Mouse (Mus musculus) 3134 (cell line): Measurements from ENCODE around the gene Wdr73.

ENCODE experiments used
- DNase-seq: peaks from one replicate; pipeline ENCODE4 v3.0.0-alpha.2; 2011; ENCODE audit warnings: low spot score; ENCODE audit not compliant: insufficient read length; ENCODE audit errors: extremely low read depth

Gene Wdr73

GRCm38 (mm10) chr7:80894815-80895519 lies 6.1 kb downstream of the Wdr73 start:
- DNase-seq = no peak

GRCm38 (mm10) chr7:80894196-80894595 lies 6.9 kb downstream of the Wdr73 start:
- DNase-seq = no peak

GRCm38 (mm10) chr7:80893753-80894129 lies 7.3 kb downstream of the Wdr73 start:
- no peak for DNase-seq

GRCm38 (mm10) chr7:80893086-80893752 lies 7.8 kb downstream of the Wdr73 start:
- no peak for DNase-seq

GRCm38 (mm10) chr7:80889841-80890241 lies 11.2 kb downstream of the Wdr73 start:
- no peak for DNase-seq

- DNase-seq = no peak
These were observed 12.0 kb downstream of the Wdr73 start for GRCm38 (mm10) chr7:80889021-80889511.

GRCm38 (mm10) chr7:80888595-80888994 lies 12.5 kb downstream of the Wdr73 start:
- no peak for DNase-seq

- DNase-seq = no peak
These were observed 15.4 kb downstream of the Wdr73 start for GRCm38 (mm10) chr7:80885666-80886065.

- DNase-seq = no peak
These were observed 18.1 kb downstream of the Wdr73 start for GRCm38 (mm10) chr7:80882830-80883505.

GRCm38 (mm10) chr7:80875727-80876126 lies 25.3 kb downstream of the Wdr73 start:
- no peak for DNase-seq

GRCm38 (mm10) chr7:80873631-80874030 lies 27.4 kb downstream of the Wdr73 start:
- DNase-seq = no peak

GRCm38 (mm10) chr7:80873038-80873437 lies 28.0 kb downstream of the Wdr73 start:
- DNase-seq = no peak

- DNase-seq = no peak
These were observed 32.4 kb downstream of the Wdr73 start for GRCm38 (mm10) chr7:80868686-80869085.

GRCm38 (mm10) chr7:80866514-80867147 lies 34.4 kb downstream of the Wdr73 start:
- DNase-seq = no peak

- DNase-seq = no peak
These were observed 35.5 kb downstream of the Wdr73 start for GRCm38 (mm10) chr7:80865521-80865920.

GRCm38 (mm10) chr7:80864831-80865230 lies 36.2 kb downstream of the Wdr73 start:
- DNase-seq = no peak

- DNase-seq = no peak
These were observed 36.9 kb downstream of the Wdr73 start for GRCm38 (mm10) chr7:80864151-80864550.

- no peak for DNase-seq
These were observed 37.5 kb downstream of the Wdr73 start for GRCm38 (mm10) chr7:80863520-80863919.

- no peak for DNase-seq
These were observed 38.6 kb downstream of the Wdr73 start for GRCm38 (mm10) chr7:80862475-80862874.

GRCm38 (mm10) chr7:80860729-80861274 lies 40.3 kb downstream of the Wdr73 start, which contains the start of gene Zscan2:
TSS of gene Zscan2 (plus strand) at chr7:80860920.
- DNase-seq = peak; percentile 82

- DNase-seq = no peak
These were observed 40.8 kb downstream of the Wdr73 start for GRCm38 (mm10) chr7:80860227-80860626.
